Mouse (Mus musculus) cerebellum, postnatal 10 days (tissue): ENCODE data around the gene Krtap2-4.
A peak's percentile ranks its signal among the peaks of the same experiment; 100 is the strongest.
"Not testable (repeated sequence)": the region's sequence is repeated elsewhere in the genome, so short reads cannot be mapped to it uniquely, and the experiment has no call there.

Experiments used
- DNase-seq, 2 experiments: peaks; one replicate each; pipeline ENCODE4 v3.0.0; 2021; ENCODE audit warnings: mixed read lengths in 2 of 2

Krtap2-4 gene

DNA sequence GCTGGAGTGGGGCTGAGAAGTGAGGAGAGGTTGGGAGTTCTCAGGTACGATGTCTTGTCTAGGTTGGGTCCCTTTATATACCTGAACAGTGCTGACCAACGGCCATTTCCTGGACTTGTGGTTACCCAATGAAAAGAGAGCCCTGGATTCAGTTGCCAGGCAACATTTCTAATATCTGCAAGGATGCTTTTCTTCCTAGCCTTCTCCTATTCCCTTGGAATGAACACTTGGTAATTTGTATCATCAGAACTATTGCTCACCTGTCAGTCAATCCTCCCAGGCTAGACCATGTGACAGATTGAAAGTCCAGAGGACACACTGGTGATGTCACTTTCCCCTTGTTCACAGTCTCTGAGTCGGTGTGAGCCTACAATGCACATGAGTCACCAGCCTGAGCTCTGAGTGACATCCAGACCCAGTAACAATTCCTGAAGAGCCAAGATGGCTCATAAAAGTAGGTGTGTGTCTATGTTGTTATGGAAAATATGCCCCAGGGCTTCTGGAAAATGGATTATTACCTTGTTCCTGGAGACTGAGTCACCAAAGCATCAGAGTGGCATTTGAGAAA lies at the start of gene Krtap2-4:
Gene Krtap2-4, minus strand, starts transcription at position 51 of the 568 bp plus-strand sequence.
- no peak for DNase-seq

DNA sequence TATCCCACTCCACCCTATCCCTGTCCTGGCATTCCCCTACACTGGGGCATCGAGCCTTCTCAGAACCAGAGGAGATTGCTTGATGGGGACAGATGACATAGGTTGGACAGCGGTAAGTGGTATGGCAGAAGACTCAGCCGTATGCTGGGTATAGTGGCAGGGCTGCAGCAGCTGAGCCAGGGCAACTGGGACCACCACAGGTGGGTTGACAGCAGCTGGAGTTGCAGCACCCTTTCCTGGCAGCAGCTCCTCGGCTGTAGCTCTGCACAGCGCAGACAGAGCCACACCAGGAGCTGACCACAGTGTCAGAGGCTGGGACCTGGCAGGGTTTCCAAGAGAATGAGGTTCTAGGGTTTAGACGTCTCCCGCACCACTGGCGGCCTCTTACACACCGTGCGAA lies 48.2 kb upstream of the Krtap2-4 start:
- DNase-seq, result no peak

DNA sequence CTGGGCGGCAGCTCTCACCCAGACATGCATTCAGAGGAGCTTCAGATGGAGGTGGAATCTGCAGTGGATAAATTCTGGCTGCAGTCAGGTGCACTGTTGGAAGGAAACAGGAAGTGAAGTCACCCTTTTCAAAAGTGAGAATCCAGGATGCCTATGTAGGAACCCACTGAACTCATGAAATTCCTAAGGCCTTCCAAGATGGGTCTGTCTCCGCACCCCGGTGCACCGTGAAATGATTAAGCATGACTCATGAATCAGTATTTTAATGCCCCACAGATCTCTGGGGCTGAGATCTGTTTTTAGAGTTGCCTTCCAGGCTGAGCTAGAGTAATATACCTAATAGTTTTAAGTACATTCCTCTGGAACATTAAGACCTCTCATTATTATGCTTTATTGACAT lies 44.6 kb upstream of the Krtap2-4 start:
- no peak for DNase-seq

GRCm38 (mm10) chr11:99658467-99659010 lies 43.9 kb upstream of the Krtap2-4 start, which contains the start of gene Gm11563:
Gene Gm11563 (minus strand): TSS chr11:99658960.
- DNase-seq, result not testable (repeated sequence)

GRCm38 (mm10) chr11:99657051-99657450 lies 42.4 kb upstream of the Krtap2-4 start:
- DNase-seq, result no peak

DNA sequence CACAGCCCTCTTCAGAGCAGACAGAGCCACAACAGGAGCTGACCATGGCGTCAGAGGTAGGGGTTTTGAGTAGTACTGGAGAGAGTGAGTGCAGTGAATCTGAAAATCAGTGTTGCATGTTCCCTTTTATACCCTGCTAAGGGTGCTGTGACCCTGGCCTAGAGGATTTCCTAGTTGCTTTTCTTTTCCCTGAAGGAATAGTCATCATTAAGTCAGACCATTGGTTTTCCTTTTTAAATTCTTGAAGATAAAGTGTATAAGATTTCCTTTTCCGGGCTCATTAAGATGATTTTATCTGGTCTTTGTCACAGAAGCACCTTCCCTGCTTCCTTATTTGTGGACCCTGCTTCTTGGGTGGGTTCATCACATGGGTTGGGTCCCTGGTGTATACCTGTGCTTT lies 35.5 kb upstream of the Krtap2-4 start, which contains the start of gene Gm11555:
Gene Gm11555, minus strand, starts transcription at position 101 of the 400 bp plus-strand sequence.
- DNase-seq, result no peak

- peak; percentile 42 to 49 for DNase-seq
Observed at GRCm38 (mm10) chr11:99646444-99646843, 31.8 kb upstream of the Krtap2-4 start.

GRCm38 (mm10) chr11:99644351-99644750 lies 29.7 kb upstream of the Krtap2-4 start:
- DNase-seq, result no peak

DNA sequence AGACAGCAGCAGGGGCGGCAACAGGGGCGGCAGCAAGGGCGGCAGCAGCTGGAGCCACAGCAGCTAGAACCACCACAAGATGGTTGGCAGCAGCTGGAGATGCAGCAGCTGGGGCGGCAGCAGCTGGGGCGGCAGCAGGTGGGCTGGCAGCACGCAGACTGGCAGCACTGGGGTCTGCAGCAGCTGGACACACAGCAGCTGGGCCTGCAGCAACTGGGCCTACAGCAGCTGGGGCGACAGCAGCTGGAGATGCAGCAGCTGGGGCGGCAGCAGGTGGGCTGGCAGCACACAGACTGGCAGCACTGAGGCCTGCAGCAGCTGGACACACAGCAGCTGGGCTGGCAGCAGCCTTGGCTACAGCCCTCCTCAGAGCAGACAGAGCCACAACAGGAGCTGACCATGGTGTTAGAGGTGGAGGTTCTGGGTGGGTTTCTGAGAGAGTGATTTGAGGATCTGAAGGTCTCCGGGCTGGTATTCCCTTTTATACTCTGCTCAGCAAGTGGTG lies 29.0 kb upstream of the Krtap2-4 start, which contains the start of gene Krtap4-7:
Gene Krtap4-7, minus strand, starts transcription at position 455 of the 505 bp plus-strand sequence.
- DNase-seq, result not testable (repeated sequence)

- DNase-seq, result no peak
Observed at GRCm38 (mm10) chr11:99640926-99641325, 26.3 kb upstream of the Krtap2-4 start.

GRCm38 (mm10) chr11:99637086-99637485 lies 22.4 kb upstream of the Krtap2-4 start:
- DNase-seq, result no peak

- DNase-seq, result no peak
Observed at GRCm38 (mm10) chr11:99634653-99635134, 20.0 kb upstream of the Krtap2-4 start, which contains the start of gene Krtap4-2. Gene Krtap4-2 (minus strand): TSS chr11:99635084.

GRCm38 (mm10) chr11:99633293-99633692 lies 18.6 kb upstream of the Krtap2-4 start:
- DNase-seq, result no peak

DNA sequence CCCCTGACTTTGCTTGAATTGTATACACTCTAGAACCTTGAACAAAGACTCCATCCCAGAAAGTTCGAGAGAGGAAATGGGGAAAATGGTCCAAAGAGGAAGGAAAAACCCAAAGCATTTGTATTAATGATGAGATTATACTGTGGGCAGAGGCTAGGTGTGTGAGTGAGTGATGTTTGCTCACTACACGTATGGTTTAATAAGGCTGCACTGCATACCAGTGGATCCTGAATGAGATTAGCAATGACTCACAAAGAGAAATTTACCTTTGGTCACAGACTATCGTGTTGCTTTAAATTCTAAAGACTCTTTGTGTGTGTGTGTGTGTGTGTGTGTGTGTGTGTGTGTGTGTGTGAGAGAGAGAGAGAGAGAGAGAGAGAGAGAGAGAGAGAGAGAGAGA lies 16.2 kb upstream of the Krtap2-4 start:
- DNase-seq, result no peak

- no peak for DNase-seq
Observed at GRCm38 (mm10) chr11:99628138-99628537, 13.5 kb upstream of the Krtap2-4 start, which contains the start of gene Krtap4-1. Gene Krtap4-1 (minus strand): TSS chr11:99628238.

DNA sequence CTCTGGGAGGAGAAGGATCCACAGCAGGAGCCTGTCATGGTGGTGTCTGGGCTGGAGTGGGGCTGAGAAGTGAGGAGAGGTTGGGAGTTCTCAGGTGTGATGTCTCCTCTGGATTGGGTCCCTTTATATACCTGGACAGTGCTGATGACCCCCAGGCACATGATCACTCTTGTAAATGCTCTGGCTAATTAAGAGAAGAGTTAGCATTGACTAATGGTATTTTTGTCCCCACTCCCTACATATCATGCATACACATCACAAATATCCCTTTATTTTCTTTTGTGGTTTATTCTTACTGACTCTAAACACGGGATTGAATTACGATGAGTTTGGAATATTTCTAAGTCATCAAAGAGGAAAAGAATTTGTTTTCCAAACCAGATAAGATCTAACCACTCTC lies 5.7 kb upstream of the Krtap2-4 start, which contains the start of gene Gm11562:
Gene Gm11562, minus strand, starts transcription at position 101 of the 400 bp plus-strand sequence.
- DNase-seq, result no peak

- not testable (repeated sequence) for DNase-seq
Observed at GRCm38 (mm10) chr11:99610089-99610488, 4.6 kb downstream of the Krtap2-4 start, which contains the start of gene Gm11937. Gene Gm11937 (minus strand): TSS chr11:99610189.

DNA sequence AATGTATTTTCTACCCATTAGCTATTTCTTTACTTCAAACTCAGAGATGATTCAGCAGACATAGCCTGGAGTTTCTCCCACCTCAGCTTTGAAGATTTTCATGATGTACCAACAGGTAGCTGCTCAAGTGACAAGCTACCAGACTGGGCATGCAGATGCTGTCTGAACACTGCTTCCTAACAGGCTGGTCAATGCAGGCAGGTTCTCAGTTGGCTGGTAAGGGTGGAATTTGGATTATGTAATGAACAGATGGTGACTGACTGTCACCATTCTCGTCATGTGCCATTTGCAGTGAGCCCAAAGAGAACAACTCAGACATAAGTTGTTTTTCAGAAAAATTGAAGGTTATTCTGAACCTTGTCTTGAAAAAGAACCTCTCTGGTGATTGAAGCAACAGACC lies 5.5 kb downstream of the Krtap2-4 start:
- DNase-seq, result peak; percentile 13 to 17

GRCm38 (mm10) chr11:99603208-99603607 lies 11.4 kb downstream of the Krtap2-4 start, which contains the start of gene Gm11938:
Gene Gm11938 (minus strand): TSS chr11:99603308.
- DNase-seq, result not testable (repeated sequence)

DNA sequence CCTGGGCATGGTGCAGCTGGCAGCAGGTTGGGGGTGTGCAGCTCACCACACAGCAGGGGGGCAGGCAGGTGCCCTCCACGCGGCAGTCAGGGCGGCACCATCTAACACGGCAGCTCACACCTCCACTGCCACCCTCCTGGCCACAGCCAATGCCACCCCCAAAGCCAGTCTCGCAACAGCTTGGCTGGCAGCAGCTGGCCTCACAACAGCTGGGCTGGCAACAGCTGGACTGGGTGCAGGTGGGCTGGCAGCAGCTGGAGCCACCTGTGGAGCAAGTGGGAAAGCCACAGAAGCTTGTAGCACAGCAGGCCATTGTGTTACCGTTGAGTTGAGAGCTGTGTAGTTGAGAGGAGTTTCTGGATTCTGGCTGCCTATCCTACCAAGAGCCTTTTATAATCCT lies 16.9 kb downstream of the Krtap2-4 start, which contains the start of gene Krtap9-3:
Gene Krtap9-3, minus strand, starts transcription at position 364 of the 400 bp plus-strand sequence.
- not testable (repeated sequence) for DNase-seq

DNA sequence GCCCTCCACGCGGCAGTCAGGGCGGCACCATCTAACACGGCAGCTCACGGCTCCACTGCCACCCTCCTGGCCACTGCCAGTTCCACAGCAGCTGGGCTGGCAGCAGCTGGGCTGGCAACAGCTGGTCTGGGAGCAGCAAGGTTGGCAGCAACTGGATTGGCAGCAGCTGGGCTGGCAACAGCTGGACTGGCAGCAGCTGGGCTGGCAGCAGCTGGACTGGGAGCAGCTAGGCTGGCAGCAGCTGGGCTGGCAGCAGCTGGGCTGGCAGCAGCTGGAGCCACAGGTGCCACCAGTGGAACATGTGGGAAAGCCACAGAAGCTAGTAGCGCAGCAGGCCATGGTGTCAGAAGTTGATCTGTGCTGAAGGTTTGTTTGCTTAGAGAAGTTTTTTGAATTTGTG lies 23.7 kb downstream of the Krtap2-4 start, which contains the start of gene Krtap1-3:
Gene Krtap1-3, minus strand, starts transcription at position 359 of the 400 bp plus-strand sequence.
- no peak for DNase-seq

DNA sequence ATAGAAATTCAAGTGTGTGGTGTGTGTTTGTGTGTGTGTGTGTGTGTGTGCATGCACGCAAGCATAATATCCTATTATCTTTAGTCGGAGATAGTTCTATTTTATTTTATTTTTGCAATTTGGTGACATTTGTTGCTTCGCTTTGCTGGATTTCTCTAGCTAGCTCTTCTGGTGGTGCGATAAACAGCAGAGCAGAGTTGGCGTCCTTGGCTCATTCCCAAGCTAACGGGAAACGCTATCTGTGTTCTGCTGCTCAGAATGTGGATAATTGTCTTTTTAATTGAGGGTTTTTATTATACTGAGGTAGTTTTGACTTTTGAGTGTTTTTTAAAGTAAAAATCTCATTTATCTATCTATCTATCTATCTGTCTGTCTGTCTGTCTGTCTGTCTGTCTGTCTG lies 29.6 kb downstream of the Krtap2-4 start:
- DNase-seq, result no peak

GRCm38 (mm10) chr11:99583245-99583704 lies 31.4 kb downstream of the Krtap2-4 start, which contains the start of gene Krtap1-4:
Gene Krtap1-4 (minus strand): TSS chr11:99583654.
- no peak for DNase-seq
